Mouse (Mus musculus): ENCODE measurements around the gene Rad51ap1. TPM values are rescaled to one million over a fixed set of nuclear protein-coding genes. Genes with fewer than 3 reads are reported as not detected.

Rad51ap1 gene
- total RNA-seq, 2 experiments from 2014 or later = 3.0 to 3.6 TPM

Other genes starting within 250 kb of the Rad51ap1 start
- 1 to 10 TPM; 1.3 to 2.4 TPM for gene Kcna6, start 198.9 kb downstream of the Rad51ap1 start, total RNA-seq (2021)
- 100 to 1,000 TPM; 273 to 335 TPM for gene Ndufa9, start 90.5 kb downstream of the Rad51ap1 start, total RNA-seq (2021)
- gene Akap3, start 86.5 kb downstream of the Rad51ap1 start, total RNA-seq (2021) = not detected
- gene Dyrk4, start 17.7 kb downstream of the Rad51ap1 start, total RNA-seq (2021) = not detected
- 1 to 10 TPM; 8.6 to 9.3 TPM for gene D6Wsu163e, start 375 bp upstream of the Rad51ap1 start, total RNA-seq (2021)
- 1 to 10 TPM; 4.5 to 5.6 TPM for gene Fgf6, start 76.0 kb upstream of the Rad51ap1 start, total RNA-seq (2021)
- not detected for gene Fgf23, start 133.3 kb upstream of the Rad51ap1 start, total RNA-seq (2021)
- gene Tigar, start 170.0 kb upstream of the Rad51ap1 start, total RNA-seq (2021) = 10 to 100 TPM; 16.4 to 18.9 TPM
- 10 to 100 TPM; 17.6 to 31.6 TPM for gene Ccnd2, start 212.6 kb upstream of the Rad51ap1 start, total RNA-seq (2021)

Data from gastrocnemius, postnatal 14 days (tissue).